Mouse (Mus musculus): ENCODE measurements around the gene Abhd12b. TPM values are rescaled to one million over a fixed set of nuclear protein-coding genes. Genes with fewer than 3 reads are reported as not detected.

Abhd12b gene
- polyA plus RNA-seq, 2 experiments, result 0.04 TPM; not detected in 1

DNA sequence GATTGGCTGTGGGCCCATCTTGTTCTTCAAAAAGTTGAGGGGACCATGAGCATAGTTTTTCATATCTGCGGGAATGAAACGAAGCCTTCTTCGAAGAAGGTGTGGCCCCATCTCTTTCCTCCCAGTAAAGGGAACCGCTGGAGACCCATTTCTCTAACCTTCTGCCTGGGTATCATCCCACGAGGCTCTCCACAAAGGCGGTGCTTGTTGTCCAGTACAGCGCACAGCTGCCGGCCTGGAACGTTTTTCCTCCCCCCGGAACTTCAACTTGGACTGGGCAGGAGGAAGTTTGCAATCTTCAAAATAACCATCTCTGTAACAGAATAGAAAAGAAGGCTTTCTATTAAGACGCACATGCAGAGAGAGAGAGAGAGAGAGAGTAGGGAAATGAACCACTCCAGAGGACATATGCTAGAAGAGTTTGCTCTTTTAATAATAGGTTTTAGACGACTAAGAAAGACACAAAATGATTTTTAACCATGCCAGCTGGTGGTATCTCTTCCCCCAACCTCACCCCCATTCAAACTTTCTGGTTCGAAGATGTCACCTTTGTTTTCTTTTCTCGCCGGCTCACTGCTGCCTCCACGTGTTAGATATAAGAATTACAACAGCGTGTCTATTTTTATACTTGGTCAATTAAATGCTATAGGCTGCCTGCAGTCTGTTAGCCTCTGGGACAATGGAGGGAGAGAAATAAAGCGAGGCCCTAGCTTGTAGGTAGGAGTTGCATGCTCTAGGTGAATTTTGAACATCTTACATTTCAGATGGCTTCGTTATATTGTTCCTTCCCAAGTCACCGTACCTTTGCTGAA, 9.1 kb upstream of the Abhd12b start:
- Histone ChIP-seq H3K36me3 (ENCODE audit: control insufficient read depth, insufficient read depth, low read length) (no peaks in the 10 kb centered on the region), H3K4me2 (replicated peaks; ENCODE audit: low read depth, low read length, severe bottlenecking) (no peak overlapping the region), H3K9ac (ENCODE audit: low read depth, low read length, severe bottlenecking) (no peak overlapping the region), H3K9me3 (ENCODE audit: control insufficient read depth, low read length) (no peaks in the 10 kb centered on the region), H3K4me1 (ENCODE audit: control insufficient read depth, insufficient read depth, low read length) (0 out of 2 replicates have a peak, but pooled peaks cover 8% of the 10 kb centered on the region), H3K4me3 (replicated peaks; ENCODE audit: low read length) (no peak overlapping the region), H3K27ac (replicated peaks; ENCODE audit: low read depth, low read length) (no peak overlapping the region), H3K27me3 (ENCODE audit: control insufficient read depth, insufficient read depth, low read length) (no peaks in the 10 kb centered on the region)
- ATAC-seq (ENCODE audit: low FRiP score, low read depth) (0 out of 2 replicates have a peak, but pooled peaks have one; percentile 39), DNase-seq (ENCODE audit: low spot score) (peak; percentile 34)
- no peak for TF ChIP-seq POLR2A (IDR thresholded peaks at IDR 0.05; ENCODE audit: borderline replicate concordance, extremely low read depth, insufficient read depth, insufficient read length)
- WGBS, result 49% methylated on average over 20 of the region's 20 CpGs

- Histone ChIP-seq H3K36me3 (ENCODE audit: control insufficient read depth, insufficient read depth, low read length) (no peaks in the 10 kb centered on the region), H3K9me3 (ENCODE audit: control insufficient read depth, low read length) (no peaks in the 10 kb centered on the region), H3K4me1 (ENCODE audit: control insufficient read depth, insufficient read depth, low read length) (0 out of 2 replicates have a peak, but pooled peaks cover 8% of the 10 kb centered on the region), H3K27ac (replicated peaks; ENCODE audit: low read depth, low read length) (no peak overlapping the region), H3K4me2 (replicated peaks; ENCODE audit: low read depth, low read length, severe bottlenecking) (no peak overlapping the region), H3K4me3 (replicated peaks; ENCODE audit: low read length) (no peak overlapping the region), H3K9ac (ENCODE audit: low read depth, low read length, severe bottlenecking) (no peak overlapping the region), H3K27me3 (ENCODE audit: control insufficient read depth, insufficient read depth, low read length) (no peaks in the 10 kb centered on the region)
- 86% methylated on average over 6 of the region's 6 CpGs for WGBS
- TF ChIP-seq POLR2A (IDR thresholded peaks at IDR 0.05; ENCODE audit: borderline replicate concordance, extremely low read depth, insufficient read depth, insufficient read length), result no peak
- ATAC-seq (ENCODE audit: low FRiP score, low read depth) (no peak), DNase-seq (ENCODE audit: low spot score) (no peak)
These were observed 8.4 kb upstream of the Abhd12b start for GRCm38 (mm10) chr12:70145586-70145985.

GRCm38 (mm10) chr12:70147986-70148630, 5.8 kb upstream of the Abhd12b start:
- Histone ChIP-seq H3K36me3 (ENCODE audit: control insufficient read depth, insufficient read depth, low read length) (no peaks in the 10 kb centered on the region), H3K4me2 (replicated peaks; ENCODE audit: low read depth, low read length, severe bottlenecking) (peak overlapping the region; percentile 50), H3K9me3 (ENCODE audit: control insufficient read depth, low read length) (no peaks in the 10 kb centered on the region), H3K4me1 (ENCODE audit: control insufficient read depth, insufficient read depth, low read length) (0 out of 2 replicates have a peak, but pooled peaks cover 8% of the 10 kb centered on the region), H3K9ac (ENCODE audit: low read depth, low read length, severe bottlenecking) (peak overlapping the region; percentile 36), H3K4me3 (replicated peaks; ENCODE audit: low read length) (peak overlapping the region; percentile 21), H3K27me3 (ENCODE audit: control insufficient read depth, insufficient read depth, low read length) (no peaks in the 10 kb centered on the region), H3K27ac (replicated peaks; ENCODE audit: low read depth, low read length) (no peak overlapping the region)
- ATAC-seq (ENCODE audit: low FRiP score, low read depth) (0 out of 2 replicates have a peak, but pooled peaks have one; percentile 17), DNase-seq (ENCODE audit: low spot score) (peak; percentile 31)
- 7% methylated on average over 13 of the region's 13 CpGs for WGBS
- TF ChIP-seq POLR2A (IDR thresholded peaks at IDR 0.05; ENCODE audit: borderline replicate concordance, extremely low read depth, insufficient read depth, insufficient read length), result no peak

- H3K9me3 ChIP-seq (ENCODE audit: control insufficient read depth, low read length), result no peaks in the 10 kb centered on the region
- no peak overlapping the region for H3K27ac ChIP-seq (replicated peaks; ENCODE audit: low read depth, low read length)
- no peak for TF ChIP-seq POLR2A (IDR thresholded peaks at IDR 0.05; ENCODE audit: borderline replicate concordance, extremely low read depth, insufficient read depth, insufficient read length)
- 13% methylated on average over 11 of the region's 11 CpGs for WGBS
- peak overlapping the region; percentile 21 for H3K4me3 ChIP-seq (replicated peaks; ENCODE audit: low read length)
- ATAC-seq (ENCODE audit: low FRiP score, low read depth), result no peak
- no peak overlapping the region for H3K9ac ChIP-seq (ENCODE audit: low read depth, low read length, severe bottlenecking)
- peak overlapping the region; percentile 50 for H3K4me2 ChIP-seq (replicated peaks; ENCODE audit: low read depth, low read length, severe bottlenecking)
- H3K4me1 ChIP-seq (ENCODE audit: control insufficient read depth, insufficient read depth, low read length), result 0 out of 2 replicates have a peak, but pooled peaks cover 8% of the 10 kb centered on the region
- H3K27me3 ChIP-seq (ENCODE audit: control insufficient read depth, insufficient read depth, low read length), result no peaks in the 10 kb centered on the region
- no peak for DNase-seq (ENCODE audit: low spot score)
- H3K36me3 ChIP-seq (ENCODE audit: control insufficient read depth, insufficient read depth, low read length), result no peaks in the 10 kb centered on the region
These were observed 5.2 kb upstream of the Abhd12b start for GRCm38 (mm10) chr12:70148631-70149265.

- no peak overlapping the region for H3K9ac ChIP-seq (ENCODE audit: low read depth, low read length, severe bottlenecking)
- H3K9me3 ChIP-seq (ENCODE audit: control insufficient read depth, low read length), result no peaks in the 10 kb centered on the region
- no peak overlapping the region for H3K4me2 ChIP-seq (replicated peaks; ENCODE audit: low read depth, low read length, severe bottlenecking)
- DNase-seq (ENCODE audit: low spot score) (no peak), ATAC-seq (ENCODE audit: low FRiP score, low read depth) (no peak)
- no peak for TF ChIP-seq POLR2A (IDR thresholded peaks at IDR 0.05; ENCODE audit: borderline replicate concordance, extremely low read depth, insufficient read depth, insufficient read length)
- H3K4me1 ChIP-seq (ENCODE audit: control insufficient read depth, insufficient read depth, low read length), result no peaks in the 10 kb centered on the region; the same call in 1 of the 2 replicates
- H3K27ac ChIP-seq (replicated peaks; ENCODE audit: low read depth, low read length), result no peak overlapping the region
- no peak overlapping the region for H3K4me3 ChIP-seq (replicated peaks; ENCODE audit: low read length)
- 49% methylated on average over 6 of the region's 6 CpGs for WGBS
- H3K27me3 ChIP-seq (ENCODE audit: control insufficient read depth, insufficient read depth, low read length), result no peaks in the 10 kb centered on the region
- H3K36me3 ChIP-seq (ENCODE audit: control insufficient read depth, insufficient read depth, low read length), result no peaks in the 10 kb centered on the region
These were observed 2.3 kb downstream of the Abhd12b start for GRCm38 (mm10) chr12:70156222-70156621.

Data from limb, embryonic 14.5 days (tissue).